Mouse (Mus musculus) limb, embryonic 13.5 days (tissue): ENCODE data around the gene Shmt2. TPM values are rescaled to one million over a fixed set of nuclear protein-coding genes. Genes with fewer than 3 reads are reported as not detected.
A peak's percentile ranks its signal among the peaks of the same experiment; 100 is the strongest.

Experiments used
- ATAC-seq: fragments of 200-750 bp; cut with Nextera tagmentation; 2 replicates; pipeline ENCODE4 v1.8.0; 2017; ENCODE audit warnings: low read depth, moderate number of reproducible peaks, moderate TSS enrichment; ENCODE audit not compliant: low FRiP score
- H3K27ac ChIP-seq: fragments of 300-500 bp; sonication (generic); 2 replicates; pipeline ENCODE4 v1.5.1; 2015; ENCODE audit warnings: inconsistent platforms, mild to moderate bottlenecking, moderate library complexity
- H3K27me3 ChIP-seq: fragments of 300-500 bp; sonication (generic); 2 replicates; pipeline ENCODE4 v1.6.1; 2015; ENCODE audit warnings: mild to moderate bottlenecking, inconsistent platforms
- H3K36me3 ChIP-seq: fragments of 300-500 bp; sonication (generic); 2 replicates; pipeline ENCODE4 v1.6.1; 2015; ENCODE audit warnings: inconsistent platforms, mild to moderate bottlenecking, moderate library complexity
- H3K4me1 ChIP-seq: fragments of 300-500 bp; sonication (generic); 2 replicates; pipeline ENCODE4 v1.6.1; 2015; ENCODE audit warnings: inconsistent platforms
- H3K4me2 ChIP-seq: fragments of 300-500 bp; sonication (generic); replicated peaks from 2 replicates; pipeline ENCODE4 v1.6.1; 2015; ENCODE audit warnings: inconsistent platforms, mild to moderate bottlenecking, moderate library complexity
- H3K4me3 ChIP-seq: fragments of 300-500 bp; sonication (generic); 2 replicates; pipeline ENCODE4 v1.5.1; 2015; ENCODE audit warnings: moderate library complexity, mild to moderate bottlenecking, inconsistent platforms
- H3K9ac ChIP-seq: fragments of 300-500 bp; sonication (generic); 2 replicates; pipeline ENCODE4 v1.6.1; 2015; ENCODE audit warnings: mild to moderate bottlenecking, inconsistent platforms
- H3K9me3 ChIP-seq: fragments of 300-500 bp; sonication (generic); 2 replicates; pipeline ENCODE4 v1.6.1; 2016; ENCODE audit warnings: inconsistent platforms
- WGBS: fragments of 180-500 bp; shearing (Covaris S2); methylation state at CpG from one replicate; pipeline ENCODE4 v1.1.7; 2015; 5-methylcytosine and 5-hydroxymethylcytosine counted together
- polyA plus RNA-seq: library from polyadenylated mRNA; unstranded; fragments of >200 nt; fragmentation: Nextera tagmentation; extraction: Ambion mirVana; gene quantifications from 2 replicates; pipeline ENCODE4 v1.2.1, GENCODE M21; 2015

Gene Shmt2
- polyA plus RNA-seq, 1 experiment from 2014 or later = 98.1 TPM

GRCm38 (mm10) chr10:127509051-127509836 is 13.0 kb downstream of the Shmt2 start:
- Histone ChIP-seq H3K4me3 (peak overlapping the region; percentile 42), H3K9ac (0 out of 2 replicates have a peak overlapping the region, but pooled peaks have one; percentile 25), H3K27ac (no peak overlapping the region), H3K36me3 (peaks cover 17% of the 10 kb centered on the region), H3K27me3 (peaks cover 75% of the 10 kb centered on the region), H3K4me2 (peak overlapping the region; percentile 72), H3K4me1 (peaks cover 61% of the 10 kb centered on the region), H3K9me3 (no peaks in the 10 kb centered on the region)
- ATAC-seq = peak; percentile 39
- 0% methylated on average over 35 of the region's 35 CpGs for WGBS

- ATAC-seq = no peak
- H3K27ac ChIP-seq = no peak overlapping the region
- 2% methylated on average over 15 of the region's 15 CpGs for WGBS
- peak overlapping the region; percentile 72 for H3K4me2 ChIP-seq
- 0 out of 2 replicates have a peak overlapping the region, but pooled peaks have one; percentile 45 for H3K9ac ChIP-seq
- no peaks in the 10 kb centered on the region for H3K9me3 ChIP-seq
- peaks cover 26% of the 10 kb centered on the region for H3K36me3 ChIP-seq
- peak overlapping the region; percentile 42 for H3K4me3 ChIP-seq
- H3K27me3 ChIP-seq = peaks cover 65% of the 10 kb centered on the region
- peaks cover 51% of the 10 kb centered on the region for H3K4me1 ChIP-seq
Observed at GRCm38 (mm10) chr10:127508239-127508638, 14.0 kb downstream of the Shmt2 start.

- Histone ChIP-seq H3K27ac (no peak within 1 kb of the TSS), H3K9me3 (no peaks in the 10 kb centered on the region), H3K4me3 (no peak within 1 kb of the TSS), H3K9ac (0 out of 2 replicates have a peak within 1 kb of the TSS, but pooled peaks have one; percentile 4), H3K36me3 (peaks cover 74% of the 10 kb centered on the region), H3K27me3 (peaks cover under 1% of the 10 kb centered on the region; the same call in 1 of the 2 replicates), H3K4me1 (0 out of 2 replicates have a peak, but pooled peaks cover 4% of the 10 kb centered on the region), H3K4me2 (no peak within 1 kb of the TSS; the same call in 1 of the 2 replicates)
- ATAC-seq = peak; percentile 58; the same call in 1 of the 2 replicates
- 67% methylated on average over 13 of the region's 13 CpGs for WGBS
Observed at GRCm38 (mm10) chr10:127500894-127501893, 21.1 kb downstream of the Shmt2 start, which contains the start of gene Stac3. Stac3 (plus strand) TSS chr10:127501686.

- no peak overlapping the region for H3K4me2 ChIP-seq
- 0 out of 2 replicates have a peak, but pooled peaks cover 4% of the 10 kb centered on the region for H3K4me1 ChIP-seq
- 78% methylated on average over 4 of the region's 4 CpGs for WGBS
- H3K4me3 ChIP-seq = no peak overlapping the region
- H3K9ac ChIP-seq = no peak overlapping the region
- H3K27me3 ChIP-seq = no peaks in the 10 kb centered on the region
- peaks cover 74% of the 10 kb centered on the region for H3K36me3 ChIP-seq
- ATAC-seq = no peak
- 0 out of 2 replicates have a peak, but pooled peaks cover 3% of the 10 kb centered on the region for H3K9me3 ChIP-seq
- H3K27ac ChIP-seq = no peak overlapping the region
Observed at GRCm38 (mm10) chr10:127500042-127500441, 22.2 kb downstream of the Shmt2 start.

GRCm38 (mm10) chr10:127499516-127499915 is 22.7 kb downstream of the Shmt2 start:
- no peak overlapping the region for H3K9ac ChIP-seq
- no peaks in the 10 kb centered on the region for H3K27me3 ChIP-seq
- no peak for ATAC-seq
- H3K4me3 ChIP-seq = no peak overlapping the region
- no peak overlapping the region for H3K4me2 ChIP-seq
- H3K4me1 ChIP-seq = 0 out of 2 replicates have a peak, but pooled peaks cover 4% of the 10 kb centered on the region
- 71% methylated on average over 5 of the region's 5 CpGs for WGBS
- no peak overlapping the region for H3K27ac ChIP-seq
- peaks cover 74% of the 10 kb centered on the region for H3K36me3 ChIP-seq
- 0 out of 2 replicates have a peak, but pooled peaks cover 5% of the 10 kb centered on the region for H3K9me3 ChIP-seq

GRCm38 (mm10) chr10:127496156-127496555 is 26.1 kb downstream of the Shmt2 start:
- no peaks in the 10 kb centered on the region for H3K27me3 ChIP-seq
- no peak overlapping the region for H3K27ac ChIP-seq
- ATAC-seq = no peak
- H3K36me3 ChIP-seq = peaks cover 93% of the 10 kb centered on the region
- 0 out of 2 replicates have a peak, but pooled peaks cover 4% of the 10 kb centered on the region for H3K4me1 ChIP-seq
- no peak overlapping the region for H3K4me2 ChIP-seq
- no peak overlapping the region for H3K9ac ChIP-seq
- no peak overlapping the region for H3K4me3 ChIP-seq
- WGBS = 77% methylated on average over 3 of the region's 3 CpGs
- H3K9me3 ChIP-seq = 0 out of 2 replicates have a peak, but pooled peaks cover 5% of the 10 kb centered on the region

- no peaks in the 10 kb centered on the region for H3K4me1 ChIP-seq
- H3K4me2 ChIP-seq = no peak overlapping the region
- H3K27me3 ChIP-seq = no peaks in the 10 kb centered on the region
- no peak overlapping the region for H3K4me3 ChIP-seq
- WGBS = 83% methylated on average over 3 of the region's 3 CpGs
- H3K36me3 ChIP-seq = peaks cover 95% of the 10 kb centered on the region
- no peak overlapping the region for H3K27ac ChIP-seq
- no peak overlapping the region for H3K9ac ChIP-seq
- 0 out of 2 replicates have a peak, but pooled peaks cover 5% of the 10 kb centered on the region for H3K9me3 ChIP-seq
- no peak for ATAC-seq
Observed at GRCm38 (mm10) chr10:127492118-127492517, 30.1 kb downstream of the Shmt2 start.

GRCm38 (mm10) chr10:127491128-127491512 is 31.1 kb downstream of the Shmt2 start:
- Histone ChIP-seq H3K27me3 (no peaks in the 10 kb centered on the region), H3K9ac (no peak overlapping the region), H3K4me1 (no peaks in the 10 kb centered on the region), H3K4me3 (no peak overlapping the region), H3K9me3 (0 out of 2 replicates have a peak, but pooled peaks cover 5% of the 10 kb centered on the region), H3K4me2 (no peak overlapping the region), H3K36me3 (peaks cover 92% of the 10 kb centered on the region), H3K27ac (no peak overlapping the region)
- WGBS = 83% methylated on average over 8 of the region's 8 CpGs
- no peak for ATAC-seq

GRCm38 (mm10) chr10:127490160-127491127 is 31.8 kb downstream of the Shmt2 start:
- Histone ChIP-seq H3K9me3 (0 out of 2 replicates have a peak, but pooled peaks cover 5% of the 10 kb centered on the region), H3K9ac (no peak overlapping the region), H3K4me2 (no peak overlapping the region), H3K27ac (no peak overlapping the region), H3K27me3 (no peaks in the 10 kb centered on the region), H3K4me1 (no peaks in the 10 kb centered on the region), H3K36me3 (peaks cover 92% of the 10 kb centered on the region), H3K4me3 (no peak overlapping the region)
- WGBS = 70% methylated on average over 18 of the region's 18 CpGs
- no peak for ATAC-seq

GRCm38 (mm10) chr10:127488856-127489255 is 33.4 kb downstream of the Shmt2 start:
- H3K4me2 ChIP-seq = no peak overlapping the region
- H3K9ac ChIP-seq = no peak overlapping the region
- no peak overlapping the region for H3K4me3 ChIP-seq
- 92% methylated on average over 7 of the region's 7 CpGs for WGBS
- no peak for ATAC-seq
- no peaks in the 10 kb centered on the region for H3K9me3 ChIP-seq
- no peak overlapping the region for H3K27ac ChIP-seq
- peaks cover 92% of the 10 kb centered on the region for H3K36me3 ChIP-seq
- no peaks in the 10 kb centered on the region for H3K27me3 ChIP-seq
- H3K4me1 ChIP-seq = no peaks in the 10 kb centered on the region

- no peak overlapping the region for H3K4me2 ChIP-seq
- H3K9ac ChIP-seq = no peak overlapping the region
- no peak for ATAC-seq
- H3K36me3 ChIP-seq = peaks cover 90% of the 10 kb centered on the region
- H3K27me3 ChIP-seq = no peaks in the 10 kb centered on the region
- 89% methylated on average over 10 of the region's 10 CpGs for WGBS
- H3K27ac ChIP-seq = no peak overlapping the region
- H3K9me3 ChIP-seq = no peaks in the 10 kb centered on the region
- no peak overlapping the region for H3K4me3 ChIP-seq
- no peaks in the 10 kb centered on the region for H3K4me1 ChIP-seq
Observed at GRCm38 (mm10) chr10:127485235-127485634, 37.0 kb downstream of the Shmt2 start.
